Mouse (Mus musculus): ENCODE results near the gene Rpa1.

DNA sequence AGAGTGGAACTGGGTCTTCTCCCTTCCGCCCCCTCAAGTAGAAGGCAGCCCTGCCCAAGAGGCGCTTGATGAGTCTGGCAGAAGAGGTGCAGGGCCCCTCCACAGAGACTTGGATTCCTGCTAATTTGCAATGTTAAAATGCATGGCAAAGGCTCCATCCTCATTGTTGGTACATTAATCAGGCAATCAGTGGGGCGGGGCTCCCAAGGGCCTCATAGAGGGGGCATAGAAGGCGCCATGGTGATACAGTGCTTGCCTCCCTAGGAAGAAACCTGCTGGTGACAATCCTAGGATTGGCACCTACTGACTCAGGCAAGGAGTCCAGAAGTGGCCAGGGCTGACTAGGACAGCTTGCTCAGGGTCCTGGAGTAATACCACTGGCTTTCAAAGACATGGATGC is 86.4 kb downstream of the Rpa1 start:
- no peak for TF ChIP-seq CTCF (IDR thresholded peaks at IDR 0.05; ENCODE audit: low read depth)
- no peak for TF ChIP-seq EP300 (IDR thresholded peaks at IDR 0.05; ENCODE audit: low read depth)
